ENCODE assay signal across 8 mouse cellular contexts in genomic region chr4:148941321-148941720, GRCm38 (mm10).
A peak's percentile ranks its signal among the peaks of the same experiment; 100 is the strongest.
DNase-seq lines count a peak whose midpoint lies in the region; ATAC-seq lines count a peak whose summit lies in the region.

No protein-coding gene starts in this region.

- intact Hi-C loops in heart, postnatal 36 days (cut with DNase I) = no loop called here

- peaks cover 49% of the 10 kb centered on the region for H3K36me3 ChIP-seq in heart, embryonic 15.5 days
- 0 out of 2 replicates have a peak, but pooled peaks cover 6% of the 10 kb centered on the region for H3K36me3 ChIP-seq in intestine, embryonic 14.5 days (ENCODE audit: control insufficient read depth, insufficient read depth, low read length)
- H3K36me3 ChIP-seq in midbrain, embryonic 14.5 days (ENCODE audit: control insufficient read depth, insufficient read depth, low read length) = no peaks in the 10 kb centered on the region

- DNase-seq in heart, postnatal 36 days = no peak
- DNase-seq in intestine, embryonic 14.5 days (ENCODE audit: low spot score) = no peak
- DNase-seq in midbrain, embryonic 14.5 days = peak; percentile 41
- no peak for DNase-seq in adrenal gland, adult 8-10 months
- DNase-seq in spleen, postnatal 36 days (ENCODE audit: low spot score in 2 of 2) = no peak

- H3K27me3 ChIP-seq in heart, embryonic 15.5 days = peaks cover 2% of the 10 kb centered on the region; the same call in 1 of the 2 replicates
- H3K27me3 ChIP-seq in intestine, embryonic 14.5 days (replicated peaks; ENCODE audit: control insufficient read depth, insufficient read depth, low read length) = no peaks in the 10 kb centered on the region
- H3K27me3 ChIP-seq in midbrain, embryonic 14.5 days (ENCODE audit: control insufficient read depth, insufficient read depth, low read length) = peaks cover 23% of the 10 kb centered on the region; the same call in 1 of the 2 replicates

- H3K9ac ChIP-seq in heart, embryonic 15.5 days = 0 out of 2 replicates have a peak overlapping the region, but pooled peaks have one; percentile 10
- H3K9ac ChIP-seq in intestine, embryonic 14.5 days (ENCODE audit: low read length) = 0 out of 2 replicates have a peak overlapping the region, but pooled peaks have one; percentile 7
- peak overlapping the region; percentile 3; the same call in 1 of the 2 replicates for H3K9ac ChIP-seq in midbrain, embryonic 14.5 days (replicated peaks; ENCODE audit: low read length)

- H3K4me1 ChIP-seq in heart, embryonic 15.5 days (replicated peaks) = peaks cover 38% of the 10 kb centered on the region
- H3K4me1 ChIP-seq in intestine, embryonic 14.5 days (replicated peaks; ENCODE audit: control insufficient read depth, insufficient read depth, low read length) = peaks cover 23% of the 10 kb centered on the region
- peaks cover 25% of the 10 kb centered on the region for H3K4me1 ChIP-seq in midbrain, embryonic 14.5 days (ENCODE audit: control insufficient read depth, insufficient read depth, low read length)

- H3K27ac ChIP-seq in heart, embryonic 15.5 days = peak overlapping the region; percentile 68; the same call in 1 of the 2 replicates
- H3K27ac ChIP-seq in intestine, embryonic 14.5 days (ENCODE audit: low read depth) = peak overlapping the region; percentile 70
- H3K27ac ChIP-seq in midbrain, embryonic 14.5 days (replicated peaks; ENCODE audit: low read depth, low read length) = peak overlapping the region; percentile 49; the same call in 1 of the 2 replicates

- 60% methylated on average over 11 of the region's 11 CpGs for WGBS in heart, embryonic 15.5 days
- 60% methylated on average over 11 of the region's 11 CpGs for WGBS in intestine, embryonic 14.5 days
- 27% methylated on average over 11 of the region's 11 CpGs for WGBS in midbrain, embryonic 14.5 days

- no peak overlapping the region for H3K4me3 ChIP-seq in heart, embryonic 15.5 days
- no peak overlapping the region for H3K4me3 ChIP-seq in intestine, embryonic 14.5 days (ENCODE audit: low read depth, low read length)
- no peak overlapping the region for H3K4me3 ChIP-seq in midbrain, embryonic 14.5 days (replicated peaks; ENCODE audit: low read depth, low read length)

- H3K9me3 ChIP-seq in heart, embryonic 15.5 days (replicated peaks) = no peaks in the 10 kb centered on the region
- H3K9me3 ChIP-seq in intestine, embryonic 14.5 days (ENCODE audit: control insufficient read depth, low read length) = no peaks in the 10 kb centered on the region
- H3K9me3 ChIP-seq in midbrain, embryonic 14.5 days (ENCODE audit: control insufficient read depth, low read length) = no peaks in the 10 kb centered on the region

- ATAC-seq in heart, embryonic 15.5 days (replicated peaks; ENCODE audit: insufficient number of reproducible peaks, insufficient read depth, low FRiP score, low read depth) = no peak
- peak; percentile 4 for ATAC-seq in common myeloid progenitor, adult 5-6 weeks (replicated peaks; ENCODE audit: low read depth, poor library complexity, severe bottlenecking)
- no peak for ATAC-seq in intestine, embryonic 14.5 days (replicated peaks; ENCODE audit: low FRiP score, low TSS enrichment, low read depth)
- no peak for ATAC-seq in midbrain, embryonic 14.5 days (ENCODE audit: low FRiP score, low TSS enrichment)
- no peak for ATAC-seq in monocyte, adult 5-6 weeks (replicated peaks; ENCODE audit: insufficient number of reproducible peaks, low FRiP score, low TSS enrichment, poor library complexity, severe bottlenecking)

- H3K4me2 ChIP-seq in heart, embryonic 15.5 days = peak overlapping the region; percentile 51; the same call in 1 of the 2 replicates
- H3K4me2 ChIP-seq in intestine, embryonic 14.5 days (ENCODE audit: low read length) = peak overlapping the region; percentile 37; the same call in 1 of the 2 replicates
- peak overlapping the region; percentile 35 for H3K4me2 ChIP-seq in midbrain, embryonic 14.5 days (ENCODE audit: low read length)
